Mouse (Mus musculus) lung, postnatal 0 days (tissue): ENCODE data around the gene Rab23.

Experiments used
- CTCF ChIP-seq: IDR thresholded peaks from 2 replicates; pipeline ENCODE4 v1.5.1; 2016; ENCODE audit warnings: antibody characterized with exemption, mild to moderate bottlenecking
- EP300 ChIP-seq: IDR thresholded peaks from 2 replicates; pipeline ENCODE4 v1.6.1; 2016; ENCODE audit warnings: antibody characterized with exemption, mild to moderate bottlenecking, control low read depth

GRCm38 (mm10) chr1:33672083-33672482 lies 47.6 kb upstream of the Rab23 start:
- TF ChIP-seq CTCF (no peak), EP300 (no peak)
